Mouse (Mus musculus) cerebellum, postnatal 4 days (tissue): ENCODE results near the gene Vmn1r203.
"Not testable (repeated sequence)": the region's sequence is repeated elsewhere in the genome, so short reads cannot be mapped to it uniquely, and the experiment has no call there.

ENCODE experiments used
- DNase-seq, 2 experiments: peaks; one replicate each; pipeline ENCODE4 v3.0.0; 2022; ENCODE audit warnings: low spot score in 2 of 2, mixed read lengths in 1 of 2

The Vmn1r203 gene

GRCm38 (mm10) chr13:22517814-22518213 is at the start of gene Vmn1r203:
Gene Vmn1r203, plus strand, starts transcription at chr13:22518114.
- no peak for DNase-seq

GRCm38 (mm10) chr13:22471623-22472022 is 46.3 kb upstream of the Vmn1r203 start, which contains the start of gene Vmn1r201:
Gene Vmn1r201, plus strand, starts transcription at chr13:22471923.
- DNase-seq, result no peak

- no peak for DNase-seq
These were observed 15.5 kb upstream of the Vmn1r203 start for GRCm38 (mm10) chr13:22502431-22502830.

GRCm38 (mm10) chr13:22505281-22505680 is 12.6 kb upstream of the Vmn1r203 start, which contains the start of gene Vmn1r202:
Gene Vmn1r202, minus strand, starts transcription at chr13:22505381.
- no peak for DNase-seq

GRCm38 (mm10) chr13:22552898-22553297 is 35.0 kb downstream of the Vmn1r203 start, which contains the start of gene Vmn1r204:
Gene Vmn1r204, plus strand, starts transcription at chr13:22553198.
- not testable (repeated sequence) for DNase-seq

GRCm38 (mm10) chr13:22574911-22575310 is 57.0 kb downstream of the Vmn1r203 start:
- not testable (repeated sequence) for DNase-seq
